Mouse (Mus musculus): ENCODE results near the gene Serpinb7. TPM values are rescaled to one million over a fixed set of nuclear protein-coding genes. Genes with fewer than 3 reads are reported as not detected.
A peak's percentile ranks its signal among the peaks of the same experiment; 100 is the strongest.

The Serpinb7 gene
- polyA plus RNA-seq, 1 experiment from 2014 or later: 0.36 TPM

- no peaks in the 10 kb centered on the region for H3K27me3 ChIP-seq (replicated peaks)
- H3K4me2 ChIP-seq: no peak overlapping the region
- no peak overlapping the region for H3K9ac ChIP-seq (replicated peaks)
- no peak overlapping the region for H3K4me3 ChIP-seq (replicated peaks)
- H3K4me1 ChIP-seq: no peaks in the 10 kb centered on the region
- H3K9me3 ChIP-seq (replicated peaks): no peaks in the 10 kb centered on the region
- ATAC-seq (ENCODE audit: low FRiP score): no peak
- 78% methylated on average over 1 of the region's 1 CpGs for WGBS
- no peaks in the 10 kb centered on the region for H3K36me3 ChIP-seq
- no peak overlapping the region for H3K27ac ChIP-seq (replicated peaks)
Observed at GRCm38 (mm10) chr1:107397481-107397880, 2.0 kb upstream of the Serpinb7 start.

DNA sequence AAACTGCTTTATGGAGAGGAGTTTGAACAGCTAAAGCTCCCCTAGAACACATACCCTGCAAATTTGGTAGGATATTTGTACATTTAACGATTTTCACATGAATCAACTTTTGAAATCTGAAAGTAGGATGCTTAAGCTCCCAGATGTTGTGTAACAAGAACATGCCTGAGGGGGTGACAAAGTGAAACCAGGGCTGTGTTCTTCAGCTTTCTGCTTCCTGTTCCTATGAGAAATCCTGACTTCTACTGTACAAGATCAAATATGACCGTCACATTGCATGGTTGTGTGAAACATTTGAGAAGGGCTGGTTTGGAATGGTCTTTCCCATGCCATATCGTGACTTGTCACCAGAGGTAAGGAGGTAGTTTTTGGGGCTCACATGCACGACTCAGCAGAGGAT, 2.6 kb downstream of the Serpinb7 start:
- WGBS: 84% methylated on average over 4 of the region's 4 CpGs
- Histone ChIP-seq H3K36me3 (no peaks in the 10 kb centered on the region), H3K27me3 (replicated peaks) (no peaks in the 10 kb centered on the region), H3K9ac (replicated peaks) (no peak overlapping the region), H3K9me3 (replicated peaks) (no peaks in the 10 kb centered on the region), H3K4me3 (replicated peaks) (no peak overlapping the region), H3K27ac (replicated peaks) (no peak overlapping the region), H3K4me1 (no peaks in the 10 kb centered on the region), H3K4me2 (no peak overlapping the region)
- ATAC-seq (ENCODE audit: low FRiP score): no peak

DNA sequence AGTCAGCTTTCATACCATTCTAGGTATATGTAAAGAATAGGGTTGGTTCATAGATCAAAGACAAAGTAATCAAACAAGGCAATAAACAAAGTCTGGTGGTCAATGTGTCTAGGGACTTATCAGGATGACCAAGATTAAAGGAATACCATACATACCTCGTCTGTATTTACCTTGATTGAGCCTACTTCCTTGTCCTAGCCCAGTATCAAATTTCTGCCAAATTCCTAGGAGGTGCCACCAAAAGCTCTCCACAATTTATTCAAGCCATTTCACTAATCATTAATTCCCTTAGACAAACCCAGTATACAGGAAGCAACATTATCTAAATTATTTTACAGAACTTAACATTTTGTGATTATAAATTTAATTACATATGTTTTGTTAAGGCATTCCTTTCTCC, 15.2 kb downstream of the Serpinb7 start:
- Histone ChIP-seq H3K9me3 (replicated peaks) (no peaks in the 10 kb centered on the region), H3K9ac (replicated peaks) (no peak overlapping the region), H3K27ac (replicated peaks) (no peak overlapping the region), H3K36me3 (no peaks in the 10 kb centered on the region), H3K4me1 (no peaks in the 10 kb centered on the region), H3K4me2 (no peak overlapping the region), H3K4me3 (replicated peaks) (no peak overlapping the region), H3K27me3 (replicated peaks) (no peaks in the 10 kb centered on the region)
- ATAC-seq (ENCODE audit: low FRiP score): no peak
- WGBS: 46% methylated on average over 1 of the region's 1 CpGs

DNA sequence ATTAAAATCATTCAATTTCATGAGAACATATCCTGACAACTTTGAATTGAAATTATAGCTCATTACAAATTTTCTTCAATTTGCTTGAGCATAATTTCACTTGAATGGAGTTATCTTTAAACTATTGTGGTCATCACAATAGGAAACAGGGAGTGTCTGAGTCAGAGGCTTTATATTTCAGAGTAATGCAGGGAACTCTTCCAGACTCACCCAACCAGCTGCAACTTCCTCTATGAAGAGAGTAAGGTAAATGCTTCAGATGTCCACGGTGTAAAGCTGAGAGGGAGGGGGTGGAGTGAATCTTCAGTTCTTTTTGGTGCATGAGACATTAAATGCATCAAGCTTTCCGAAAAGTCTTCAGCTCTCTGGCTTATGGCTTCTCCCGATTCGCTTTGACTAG, 23.0 kb downstream of the Serpinb7 start:
- Histone ChIP-seq H3K4me3 (replicated peaks) (no peak overlapping the region), H3K9me3 (replicated peaks) (no peaks in the 10 kb centered on the region), H3K4me2 (no peak overlapping the region), H3K9ac (replicated peaks) (no peak overlapping the region), H3K27ac (replicated peaks) (no peak overlapping the region), H3K36me3 (no peaks in the 10 kb centered on the region), H3K4me1 (no peaks in the 10 kb centered on the region), H3K27me3 (replicated peaks) (no peaks in the 10 kb centered on the region)
- no peak for ATAC-seq (ENCODE audit: low FRiP score)
- 78% methylated on average over 4 of the region's 4 CpGs for WGBS

- ATAC-seq (ENCODE audit: low FRiP score): no peak
Observed at GRCm38 (mm10) chr1:107431253-107431652, 31.8 kb downstream of the Serpinb7 start.

DNA sequence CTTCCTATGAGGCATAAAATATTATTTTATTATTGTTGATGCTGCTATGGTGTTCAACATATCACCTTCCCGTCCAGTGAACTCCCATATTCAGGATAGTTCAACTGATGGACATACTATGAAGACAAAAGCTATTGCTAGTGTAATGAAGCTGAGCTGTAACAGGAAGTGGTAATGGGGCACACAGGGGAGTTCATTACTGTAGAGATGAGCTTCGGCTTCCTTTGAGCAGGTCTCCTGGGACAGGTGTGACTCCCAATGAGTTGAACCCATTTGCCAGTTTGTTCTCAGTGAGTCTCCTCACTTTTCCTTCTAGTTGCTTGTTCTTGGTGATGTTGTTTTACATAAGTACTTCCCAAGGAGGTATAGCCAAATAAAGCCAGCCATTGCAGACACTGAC, 36.1 kb downstream of the Serpinb7 start:
- no peak for ATAC-seq (ENCODE audit: low FRiP score)
- no peak overlapping the region for H3K9ac ChIP-seq (replicated peaks)
- WGBS: 89% methylated on average over 2 of the region's 2 CpGs

More at GRCm38 (mm10) chr1:107431253-107431652, 31.8 kb downstream of the Serpinb7 start:
- no peak overlapping the region for H3K9ac ChIP-seq (replicated peaks)
- no peaks in the 10 kb centered on the region for H3K27me3 ChIP-seq (replicated peaks)
- H3K9me3 ChIP-seq (replicated peaks): no peaks in the 10 kb centered on the region
- no peaks in the 10 kb centered on the region for H3K4me1 ChIP-seq
- H3K27ac ChIP-seq (replicated peaks): no peak overlapping the region
- no peak overlapping the region for H3K4me3 ChIP-seq (replicated peaks)
- H3K36me3 ChIP-seq: no peaks in the 10 kb centered on the region
- H3K4me2 ChIP-seq: no peak overlapping the region

DNA sequence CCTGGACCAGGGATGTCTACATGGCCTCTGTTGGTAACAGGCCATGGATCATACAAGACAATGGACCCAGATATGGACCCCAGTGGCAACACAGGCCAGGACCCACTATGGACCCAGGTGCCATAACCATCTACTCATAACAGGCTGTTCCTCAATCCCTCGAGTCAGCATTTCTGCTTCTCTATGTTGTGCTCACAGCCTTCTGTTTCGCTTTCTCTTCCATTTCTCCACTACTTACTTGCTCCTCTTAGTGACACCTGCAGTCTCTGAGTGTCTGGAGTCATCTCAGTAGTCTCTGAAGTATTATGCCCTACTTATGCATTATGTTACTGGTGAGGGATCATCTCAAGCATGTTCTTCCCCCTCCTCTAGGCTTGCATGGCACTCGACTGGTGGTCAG, 40.0 kb downstream of the Serpinb7 start:
- no peak overlapping the region for H3K9ac ChIP-seq (replicated peaks)
- ATAC-seq (ENCODE audit: low FRiP score): no peak
- no peak overlapping the region for H3K4me3 ChIP-seq (replicated peaks)
- H3K27ac ChIP-seq (replicated peaks): no peak overlapping the region
- H3K36me3 ChIP-seq: no peaks in the 10 kb centered on the region
- no peaks in the 10 kb centered on the region for H3K9me3 ChIP-seq (replicated peaks)
- H3K27me3 ChIP-seq (replicated peaks): no peaks in the 10 kb centered on the region
- H3K4me2 ChIP-seq: no peak overlapping the region
- 89% methylated on average over 3 of the region's 3 CpGs for WGBS
- no peaks in the 10 kb centered on the region for H3K4me1 ChIP-seq

More for the DNA sequence above, 36.1 kb downstream of the Serpinb7 start:
- Histone ChIP-seq H3K27ac (replicated peaks) (no peak overlapping the region), H3K4me2 (no peak overlapping the region), H3K36me3 (no peaks in the 10 kb centered on the region), H3K27me3 (replicated peaks) (no peaks in the 10 kb centered on the region), H3K4me3 (replicated peaks) (no peak overlapping the region), H3K9me3 (replicated peaks) (no peaks in the 10 kb centered on the region), H3K4me1 (no peaks in the 10 kb centered on the region)

- H3K27ac ChIP-seq (replicated peaks): no peak overlapping the region
- no peak overlapping the region for H3K9ac ChIP-seq (replicated peaks)
- no peak; the same call in 1 of the 2 replicates for ATAC-seq (ENCODE audit: low FRiP score)
- WGBS: 72% methylated on average over 5 of the region's 5 CpGs
- H3K36me3 ChIP-seq: no peaks in the 10 kb centered on the region
- H3K4me1 ChIP-seq: no peaks in the 10 kb centered on the region
- H3K27me3 ChIP-seq (replicated peaks): no peaks in the 10 kb centered on the region
- no peak overlapping the region for H3K4me3 ChIP-seq (replicated peaks)
- no peak overlapping the region for H3K4me2 ChIP-seq
- H3K9me3 ChIP-seq (replicated peaks): no peaks in the 10 kb centered on the region
Observed at GRCm38 (mm10) chr1:107445352-107445751, 45.9 kb downstream of the Serpinb7 start.

- Histone ChIP-seq H3K4me1 (no peaks in the 10 kb centered on the region), H3K4me2 (no peak overlapping the region), H3K27me3 (replicated peaks) (no peaks in the 10 kb centered on the region), H3K9me3 (replicated peaks) (no peaks in the 10 kb centered on the region), H3K9ac (replicated peaks) (no peak overlapping the region), H3K4me3 (replicated peaks) (no peak overlapping the region), H3K27ac (replicated peaks) (no peak overlapping the region), H3K36me3 (no peaks in the 10 kb centered on the region)
- 82% methylated on average over 3 of the region's 3 CpGs for WGBS
- ATAC-seq (ENCODE audit: low FRiP score): no peak
Observed at GRCm38 (mm10) chr1:107447228-107447931, 47.9 kb downstream of the Serpinb7 start.

DNA sequence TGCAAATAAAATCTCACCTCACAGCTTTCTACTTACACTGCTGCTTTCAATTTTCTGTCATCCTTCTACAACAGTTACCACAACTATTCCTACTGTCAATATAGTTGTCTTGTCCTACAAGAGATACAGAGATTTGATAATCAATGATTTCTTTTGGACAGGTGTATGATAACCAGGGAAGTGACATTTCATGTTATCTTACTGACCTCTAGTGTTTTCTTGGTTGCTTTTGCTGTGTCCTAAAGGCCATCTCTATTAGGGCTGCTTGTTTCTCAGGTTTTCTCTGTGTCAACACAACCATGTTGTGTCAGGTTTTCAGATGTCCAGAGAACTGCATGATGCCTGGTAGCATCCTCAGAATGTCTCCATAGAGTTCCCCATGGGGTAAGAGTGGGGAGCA, 80.5 kb downstream of the Serpinb7 start:
- H3K36me3 ChIP-seq: no peaks in the 10 kb centered on the region
- H3K27me3 ChIP-seq (replicated peaks): no peaks in the 10 kb centered on the region
- no peaks in the 10 kb centered on the region for H3K4me1 ChIP-seq
- no peaks in the 10 kb centered on the region for H3K9me3 ChIP-seq (replicated peaks)
- no peak overlapping the region for H3K9ac ChIP-seq (replicated peaks)
- no peak overlapping the region for H3K4me3 ChIP-seq (replicated peaks)
- ATAC-seq (ENCODE audit: low FRiP score): no peak
- H3K27ac ChIP-seq (replicated peaks): no peak overlapping the region
- H3K4me2 ChIP-seq: no peak overlapping the region

- no peak overlapping the region for H3K9ac ChIP-seq (replicated peaks)
- no peak overlapping the region for H3K4me3 ChIP-seq (replicated peaks)
- H3K9me3 ChIP-seq (replicated peaks): no peaks in the 10 kb centered on the region
- H3K27me3 ChIP-seq (replicated peaks): no peaks in the 10 kb centered on the region
- no peak overlapping the region for H3K27ac ChIP-seq (replicated peaks)
- peak overlapping the region; percentile 42 for H3K4me2 ChIP-seq
- peak; percentile 86 for ATAC-seq (ENCODE audit: low FRiP score)
- H3K36me3 ChIP-seq: no peaks in the 10 kb centered on the region
- WGBS: 22% methylated on average over 11 of the region's 11 CpGs
- no peaks in the 10 kb centered on the region for H3K4me1 ChIP-seq
Observed at GRCm38 (mm10) chr1:107481452-107481851, 82.0 kb downstream of the Serpinb7 start.

DNA sequence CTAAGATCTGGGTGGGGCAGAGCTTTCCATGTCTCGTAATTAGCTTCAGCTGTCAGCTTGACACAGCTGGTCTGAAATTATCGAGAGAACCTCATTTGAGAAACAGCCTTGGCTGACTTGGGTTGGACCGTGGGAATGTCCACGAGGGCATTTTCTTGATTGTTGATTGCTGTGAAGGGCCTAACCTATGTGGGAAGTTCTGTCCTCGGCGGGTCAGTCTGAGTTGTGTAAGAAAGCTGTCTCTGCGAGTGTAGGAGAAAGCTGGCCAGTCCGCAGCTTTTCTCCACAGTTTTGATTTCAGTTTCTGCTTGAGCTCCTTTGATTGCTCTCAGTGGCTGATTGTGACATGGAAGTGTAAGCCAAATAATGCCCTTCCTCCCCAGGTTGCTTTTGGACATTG, 90.1 kb downstream of the Serpinb7 start:
- Histone ChIP-seq H3K36me3 (no peaks in the 10 kb centered on the region), H3K27ac (replicated peaks) (no peak overlapping the region), H3K27me3 (replicated peaks) (no peaks in the 10 kb centered on the region), H3K4me3 (replicated peaks) (no peak overlapping the region), H3K4me1 (no peaks in the 10 kb centered on the region), H3K9me3 (replicated peaks) (no peaks in the 10 kb centered on the region), H3K9ac (replicated peaks) (no peak overlapping the region), H3K4me2 (no peak overlapping the region)
- WGBS: 85% methylated on average over 8 of the region's 8 CpGs
- ATAC-seq (ENCODE audit: low FRiP score): no peak

All from neural tube, embryonic 15.5 days (tissue).